Mouse (Mus musculus): ENCODE measurements at regions not wholly inside any gene's neighbourhood (a gene's known extent, or its start where the extent isn't known, plus 50 kb on each side); places are given as distances from the start of the nearest gene placed in this dataset.

DNA sequence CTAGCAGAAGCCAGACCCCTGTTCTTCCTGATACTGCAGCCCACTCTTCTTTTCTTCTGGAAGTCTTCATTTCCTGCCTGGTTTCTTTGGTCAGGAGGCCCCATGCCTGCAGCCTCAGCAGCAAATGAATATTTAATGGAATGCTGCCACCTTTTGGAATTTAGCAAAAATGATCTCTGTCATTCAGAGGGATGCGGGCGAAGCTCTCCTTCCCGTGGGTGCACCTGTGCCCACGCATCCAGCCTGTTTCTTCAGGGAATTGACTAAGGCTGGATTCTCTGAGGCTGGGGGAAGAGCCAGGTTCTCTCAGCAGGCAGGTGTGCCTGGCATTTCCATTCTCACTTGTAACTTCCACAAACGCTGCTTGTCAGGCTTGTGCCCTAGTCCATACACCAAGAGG, 279.1 kb upstream of the Eef2kmt start:
- TF ChIP-seq CTCF (IDR thresholded peaks at IDR 0.05; ENCODE audit: low read depth) (peak; percentile 13; the same call in 1 of the 2 replicates), EP300 (IDR thresholded peaks at IDR 0.05; ENCODE audit: low read depth) (no peak)

All from liver, embryonic 14.5 days (tissue).